Mouse (Mus musculus) liver, embryonic 13.5 days (tissue): ENCODE results near the gene Gm21936. TPM values are rescaled to one million over a fixed set of nuclear protein-coding genes. Genes with fewer than 3 reads are reported as not detected.
"Not testable (repeated sequence)": the region's sequence is repeated elsewhere in the genome, so short reads cannot be mapped to it uniquely, and the experiment has no call there.

Experiments
- ATAC-seq: fragments of 200-750 bp; cut with Nextera tagmentation; 2 replicates; pipeline ENCODE4 v1.8.0; 2017; ENCODE audit warnings: low read depth, mild to moderate bottlenecking, moderate number of reproducible peaks, moderate library complexity
- DNase-seq: peaks from one replicate; pipeline ENCODE4 v3.0.0; 2022
- H3K27ac ChIP-seq: fragments of 300-500 bp; sonication (generic); 2 replicates; pipeline ENCODE4 v1.5.1; 2015; ENCODE audit warnings: moderate library complexity, mild to moderate bottlenecking, inconsistent platforms
- H3K27me3 ChIP-seq: fragments of 300-500 bp; sonication (generic); 2 replicates; pipeline ENCODE4 v1.6.1; 2015; ENCODE audit warnings: mild to moderate bottlenecking, inconsistent platforms
- H3K36me3 ChIP-seq: fragments of 300-500 bp; sonication (generic); 2 replicates; pipeline ENCODE4 v1.6.1; 2015; ENCODE audit warnings: mild to moderate bottlenecking, inconsistent platforms
- H3K4me1 ChIP-seq: fragments of 300-500 bp; sonication (generic); replicated peaks from 2 replicates; pipeline ENCODE4 v1.6.1; 2015; ENCODE audit warnings: inconsistent platforms
- H3K4me2 ChIP-seq: fragments of 300-500 bp; sonication (generic); 2 replicates; pipeline ENCODE4 v1.6.1; 2015; ENCODE audit warnings: inconsistent platforms, mild to moderate bottlenecking, moderate library complexity
- H3K4me3 ChIP-seq: fragments of 300-500 bp; sonication (generic); replicated peaks from 2 replicates; pipeline ENCODE4 v1.5.1; 2015; ENCODE audit warnings: mild to moderate bottlenecking, inconsistent platforms
- H3K9ac ChIP-seq: fragments of 300-500 bp; sonication (generic); 2 replicates; pipeline ENCODE4 v1.6.1; 2015; ENCODE audit warnings: mild to moderate bottlenecking, inconsistent platforms
- H3K9me3 ChIP-seq: fragments of 300-500 bp; sonication (generic); replicated peaks from 2 replicates; pipeline ENCODE4 v1.6.1; 2016; ENCODE audit warnings: inconsistent platforms
- WGBS: fragments of 180-500 bp; shearing (Covaris S2); methylation state at CpG from one replicate; pipeline ENCODE4 v1.1.7; 2015; ENCODE audit not compliant: insufficient replicate concordance; 5-methylcytosine and 5-hydroxymethylcytosine counted together
- polyA plus RNA-seq: library from polyadenylated mRNA; unstranded; fragments of >200 nt; fragmentation: Nextera tagmentation; extraction: Ambion mirVana; gene quantifications from 2 replicates; pipeline ENCODE4 v1.2.1, GENCODE M21; 2015

Gene Gm21936
- polyA plus RNA-seq: not detected in 2 replicates

DNA sequence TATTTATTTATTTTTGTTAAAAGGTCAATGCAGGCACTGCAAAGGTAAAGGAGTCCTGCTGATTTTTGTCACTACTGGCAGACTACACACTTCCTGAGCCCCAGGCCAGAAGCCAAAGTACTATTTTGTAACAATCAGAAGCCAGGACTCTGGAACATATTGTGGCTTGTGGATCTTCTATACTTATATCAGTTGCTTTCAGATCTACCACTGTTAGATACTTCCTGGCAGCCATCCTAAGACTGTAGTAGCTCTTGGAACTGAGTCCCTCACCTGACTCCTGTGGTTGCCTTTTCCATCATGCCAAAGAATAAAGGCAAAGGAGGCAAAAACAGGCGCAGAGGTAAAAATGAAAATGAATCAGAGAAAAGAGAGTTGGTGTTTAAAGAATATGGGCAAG lies at the start of gene Gm21936:
Gm21936 (plus strand) TSS at position 301 of the 400 bp plus-strand sequence.
- H3K27me3 ChIP-seq, DNase-seq, H3K27ac ChIP-seq, H3K9me3 ChIP-seq, H3K4me3 ChIP-seq, H3K4me2 ChIP-seq, H3K4me1 ChIP-seq, H3K9ac ChIP-seq, ATAC-seq, H3K36me3 ChIP-seq: not testable (repeated sequence)
- WGBS: 50% methylated on average over 1 of the region's 1 CpGs

- H3K4me1 ChIP-seq, H3K9me3 ChIP-seq, H3K36me3 ChIP-seq, H3K9ac ChIP-seq, ATAC-seq, H3K27me3 ChIP-seq, H3K4me3 ChIP-seq, H3K4me2 ChIP-seq, H3K27ac ChIP-seq, DNase-seq: not testable (repeated sequence)
- 68% methylated on average over 4 of the region's 4 CpGs for WGBS
Observed at GRCm38 (mm10) chr12:87775655-87776054, 19.7 kb upstream of the Gm21936 start, which contains the start of gene Gm21319. Gene Gm21319, minus strand, starts transcription at chr12:87775755.

- H3K4me1 ChIP-seq, H3K36me3 ChIP-seq, ATAC-seq, H3K9ac ChIP-seq, H3K27ac ChIP-seq, H3K4me2 ChIP-seq, H3K4me3 ChIP-seq, H3K9me3 ChIP-seq, DNase-seq, H3K27me3 ChIP-seq: not testable (repeated sequence)
- WGBS: 64% methylated on average over 5 of the region's 5 CpGs
Observed at GRCm38 (mm10) chr12:87797971-87798370, 2.7 kb downstream of the Gm21936 start.

DNA sequence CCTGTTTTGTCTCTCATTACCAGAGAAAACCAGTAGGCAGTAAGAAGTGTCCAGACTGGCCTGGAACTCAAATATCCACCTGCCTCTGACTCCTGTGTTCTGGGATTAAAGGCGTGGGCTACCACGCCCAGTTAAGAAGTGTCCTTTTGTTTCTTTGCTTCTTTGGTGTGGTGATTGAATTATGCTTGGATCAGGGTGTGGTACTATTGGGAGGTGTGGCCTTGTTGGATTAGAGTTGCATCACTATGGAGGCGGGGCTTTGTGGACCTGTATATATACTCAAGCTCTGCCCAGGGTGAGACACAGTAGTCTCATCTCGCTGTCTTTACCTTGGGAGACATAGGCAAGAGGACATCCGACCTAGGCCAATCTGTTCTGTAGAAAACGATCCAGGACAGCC lies 21.0 kb downstream of the Gm21936 start, which contains the start of gene BB287469:
BB287469 (plus strand) TSS at position 301 of the 400 bp plus-strand sequence.
- ATAC-seq, H3K27me3 ChIP-seq, H3K4me3 ChIP-seq, H3K9ac ChIP-seq, H3K9me3 ChIP-seq, H3K27ac ChIP-seq, H3K4me2 ChIP-seq, H3K36me3 ChIP-seq, DNase-seq, H3K4me1 ChIP-seq: not testable (repeated sequence)
- 57% methylated on average over 5 of the region's 6 CpGs for WGBS

DNA sequence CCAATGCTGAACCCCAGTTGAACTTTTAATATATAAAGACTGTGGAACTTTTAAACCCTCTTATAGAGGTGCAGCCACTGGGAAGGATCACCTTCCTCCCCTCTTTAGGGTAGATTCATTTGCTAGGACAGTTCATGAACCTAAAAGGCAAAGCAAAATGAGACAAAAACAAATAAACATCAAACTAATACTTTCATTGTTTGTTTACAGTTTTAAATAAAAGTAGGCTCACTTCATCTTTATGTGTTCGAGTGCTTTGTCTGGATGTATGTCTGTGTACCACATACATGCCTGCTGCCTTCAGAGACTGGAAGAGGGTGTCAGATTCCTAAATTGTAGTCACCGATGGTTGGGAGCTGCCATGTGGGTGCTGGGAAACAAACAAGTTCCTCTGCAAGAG lies 46.9 kb downstream of the Gm21936 start, which contains the start of gene Gm2001:
Gm2001 (minus strand) TSS at position 101 of the 400 bp plus-strand sequence.
- not testable (repeated sequence) for H3K4me2 ChIP-seq, ATAC-seq, H3K36me3 ChIP-seq, H3K27ac ChIP-seq, DNase-seq, H3K4me1 ChIP-seq, H3K27me3 ChIP-seq, H3K9me3 ChIP-seq, H3K4me3 ChIP-seq, H3K9ac ChIP-seq
- WGBS: 69% methylated on average over 2 of the region's 2 CpGs

Other genes with a start within 250 kb of the Gm21936 start
- gene Oog1, start 192.8 kb upstream of the Gm21936 start, polyA plus RNA-seq: not detected in 2 replicates
- not detected in 2 replicates for gene Gm4027, start 176.6 kb upstream of the Gm21936 start, polyA plus RNA-seq
- gene Gm16381, start 150.9 kb upstream of the Gm21936 start, polyA plus RNA-seq: not detected in 2 replicates
- gene Gm21319, start 19.8 kb upstream of the Gm21936 start, polyA plus RNA-seq: not detected in 2 replicates
- gene BB287469, start 21.1 kb downstream of the Gm21936 start, polyA plus RNA-seq: not detected in 2 replicates
- gene Gm2001, start 46.8 kb downstream of the Gm21936 start, polyA plus RNA-seq: not detected in 2 replicates
- gene Gm2016, start 78.6 kb downstream of the Gm21936 start, polyA plus RNA-seq: not detected in 2 replicates
- gene Gm2022, start 99.9 kb downstream of the Gm21936 start, polyA plus RNA-seq: not detected in 2 replicates
- gene Gm2035, start 124.3 kb downstream of the Gm21936 start, polyA plus RNA-seq: not detected in 2 replicates
- not detected in 2 replicates for gene Gm2042, start 158.6 kb downstream of the Gm21936 start, polyA plus RNA-seq
- not detected in 2 replicates for gene Gm2075, start 216.3 kb downstream of the Gm21936 start, polyA plus RNA-seq
- not detected in 2 replicates for gene Gm6803, start 223.3 kb downstream of the Gm21936 start, polyA plus RNA-seq
- gene Gm2056, start 231.5 kb downstream of the Gm21936 start, polyA plus RNA-seq: not detected in 2 replicates